Mouse (Mus musculus) kidney, embryonic 16.5 days (tissue): ENCODE measurements around the gene Pan2. TPM values are rescaled to one million over a fixed set of nuclear protein-coding genes. Genes with fewer than 3 reads are reported as not detected.
"Not testable (repeated sequence)": the region's sequence is repeated elsewhere in the genome, so short reads cannot be mapped to it uniquely, and the experiment has no call there.

Source experiments
- ATAC-seq: fragments of 200-750 bp; cut with Nextera tagmentation; 2 replicates; pipeline ENCODE4 v1.8.0; 2017; ENCODE audit warnings: moderate TSS enrichment; ENCODE audit not compliant: low FRiP score, low TSS enrichment
- H3K27ac ChIP-seq: fragments of 300-500 bp; sonication (generic); 2 replicates; pipeline ENCODE4 v1.5.1; 2014; ENCODE audit warnings: low read length
- H3K27me3 ChIP-seq: fragments of 300-500 bp; sonication (generic); 2 replicates; pipeline ENCODE4 v1.6.1; 2014; ENCODE audit warnings: low read length, control low read depth, mixed read lengths; ENCODE audit not compliant: insufficient read depth
- H3K36me3 ChIP-seq: fragments of 300-500 bp; sonication (generic); 2 replicates; pipeline ENCODE4 v1.6.1; 2014; ENCODE audit warnings: low read length, control low read depth, mixed read lengths; ENCODE audit not compliant: insufficient read depth
- H3K4me1 ChIP-seq: fragments of 300-500 bp; sonication (generic); 2 replicates; pipeline ENCODE4 v1.6.1; 2014; ENCODE audit warnings: low read length, control low read depth, mixed read lengths; ENCODE audit not compliant: insufficient read depth
- H3K4me2 ChIP-seq: fragments of 300-500 bp; sonication (generic); replicated peaks from 2 replicates; pipeline ENCODE4 v1.6.1; 2014; ENCODE audit warnings: low read depth, low read length
- H3K4me3 ChIP-seq: fragments of 300-500 bp; sonication (generic); 2 replicates; pipeline ENCODE4 v1.5.1; 2014; ENCODE audit warnings: mild to moderate bottlenecking, low read length
- H3K9ac ChIP-seq: fragments of 300-500 bp; sonication (generic); replicated peaks from 2 replicates; pipeline ENCODE4 v1.6.1; 2014; ENCODE audit warnings: low read length
- H3K9me3 ChIP-seq: fragments of 300-500 bp; sonication (generic); 2 replicates; pipeline ENCODE4 v1.6.1; 2016; ENCODE audit warnings: low read length, control low read depth
- WGBS: fragments of 180-500 bp; shearing (Covaris S2); extraction: QIAGEN DNeasy Blood & Tissue Kit; methylation state at CpG from one replicate; pipeline ENCODE4 v1.1.7; 2014; 5-methylcytosine and 5-hydroxymethylcytosine counted together
- polyA plus RNA-seq: library from polyadenylated mRNA; unstranded; fragments of >200 nt; fragmentation: Nextera tagmentation; extraction: Ambion mirVana; gene quantifications from 2 replicates; pipeline ENCODE4 v1.2.1, GENCODE M21; 2015

Pan2 gene
- polyA plus RNA-seq, 1 experiment from 2014 or later, result 42.0 TPM

DNA sequence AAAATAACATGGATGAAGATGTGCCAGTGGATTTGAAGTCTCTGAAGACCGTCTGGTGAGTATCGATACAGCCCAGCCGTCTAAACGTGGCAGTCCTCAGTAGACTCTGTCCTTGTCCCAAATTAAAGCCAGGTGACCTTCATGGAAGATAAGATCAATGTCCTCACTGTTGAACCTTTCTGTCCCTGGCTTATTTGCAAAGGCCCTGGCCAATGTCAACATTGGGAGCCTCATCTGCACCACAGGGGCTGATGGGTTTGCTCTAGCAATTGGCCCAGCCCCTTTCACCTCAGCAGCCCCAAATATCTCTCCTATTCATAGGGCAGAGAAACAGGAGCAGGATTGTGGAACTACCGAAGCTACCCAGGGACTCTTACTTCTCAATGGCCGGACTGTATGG, 34.8 kb upstream of the Pan2 start, which contains the start of gene Apof:
TSS of gene Apof (plus strand) at position 301 of the 400 bp plus-strand sequence.
- no peak for ATAC-seq
- no peak within 1 kb of the TSS for H3K27ac ChIP-seq
- H3K4me3 ChIP-seq, result no peak within 1 kb of the TSS
- H3K9ac ChIP-seq, result no peak within 1 kb of the TSS
- WGBS, result 79% methylated on average over 6 of the region's 6 CpGs
- no peaks in the 10 kb centered on the region for H3K27me3 ChIP-seq
- no peaks in the 10 kb centered on the region for H3K36me3 ChIP-seq
- H3K4me1 ChIP-seq, result no peaks in the 10 kb centered on the region
- no peaks in the 10 kb centered on the region for H3K9me3 ChIP-seq
- H3K4me2 ChIP-seq, result no peak within 1 kb of the TSS

DNA sequence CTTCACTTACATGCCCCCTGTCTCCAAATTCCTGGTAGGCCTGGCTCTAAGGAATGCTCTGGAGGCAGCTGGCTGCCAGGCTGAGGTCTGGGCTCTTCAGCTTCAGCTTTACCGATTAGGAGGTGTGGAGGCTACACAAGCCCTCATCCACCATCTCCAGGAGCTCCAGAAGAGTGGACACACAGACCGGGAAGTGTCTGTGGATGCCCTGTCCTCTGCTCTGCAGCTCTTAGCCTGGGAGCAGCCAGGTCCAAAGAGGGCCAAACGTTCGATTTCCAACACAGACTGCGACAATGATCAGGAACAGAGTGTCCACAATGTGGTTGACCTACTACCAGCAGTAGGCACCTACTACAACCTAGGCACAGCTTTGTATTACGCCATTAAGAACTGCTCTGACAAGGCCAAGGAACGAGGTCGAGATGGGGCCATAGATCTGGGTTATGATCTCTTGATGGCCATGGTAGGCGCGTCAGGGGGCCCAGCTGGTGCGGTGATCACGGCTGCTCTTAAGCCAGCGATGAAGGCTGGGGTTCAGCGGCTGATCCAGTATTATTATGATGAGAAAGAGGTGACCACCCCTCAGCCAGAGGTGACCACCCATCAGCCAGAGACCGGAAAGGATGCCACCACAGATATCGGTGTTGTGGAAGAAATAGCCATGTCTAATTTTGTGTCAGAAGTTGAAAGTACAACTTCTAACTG, 33.8 kb upstream of the Pan2 start:
- 87% methylated on average over 16 of the region's 16 CpGs for WGBS
- Histone ChIP-seq H3K36me3 (no peaks in the 10 kb centered on the region), H3K27ac (no peak overlapping the region), H3K9ac (no peak overlapping the region), H3K4me2 (no peak overlapping the region; the same call in 1 of the 2 replicates), H3K4me3 (no peak overlapping the region), H3K4me1 (no peaks in the 10 kb centered on the region), H3K27me3 (no peaks in the 10 kb centered on the region), H3K9me3 (no peaks in the 10 kb centered on the region)
- ATAC-seq, result no peak

- Histone ChIP-seq H3K9ac (peak within 1 kb of the TSS; percentile 76), H3K4me2 (peak within 1 kb of the TSS; percentile 69), H3K27me3 (no peaks in the 10 kb centered on the region), H3K36me3 (no peaks in the 10 kb centered on the region), H3K9me3 (no peaks in the 10 kb centered on the region), H3K4me1 (no peaks in the 10 kb centered on the region), H3K27ac (peak within 1 kb of the TSS; percentile 61), H3K4me3 (peak within 1 kb of the TSS; percentile 83)
- under 1% methylated on average over 43 of the region's 43 CpGs for WGBS
- ATAC-seq, result peak; percentile 99
These were observed 32.8 kb upstream of the Pan2 start, which contains the start of gene Stat2 for GRCm38 (mm10) chr10:128270287-128270841. Stat2 (plus strand) TSS chr10:128270559.

DNA sequence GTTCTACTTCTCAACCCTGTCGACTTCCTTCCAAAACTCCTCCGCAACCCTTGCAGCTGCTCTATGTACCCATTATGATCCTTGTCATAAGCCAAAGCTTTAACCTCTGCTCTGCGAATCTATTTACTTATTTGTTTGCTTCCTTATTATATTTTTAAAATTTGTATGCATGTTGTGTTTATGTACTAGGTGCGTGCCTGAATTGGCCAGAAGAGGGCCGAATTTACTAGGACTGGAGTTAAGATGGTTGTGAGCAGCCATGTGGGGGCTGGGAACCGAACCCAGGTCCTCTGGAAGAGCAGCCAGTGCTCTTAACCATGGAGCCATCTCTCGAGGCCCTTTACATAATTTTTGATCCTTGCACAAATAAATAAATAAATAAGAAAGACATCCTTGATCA, 32.3 kb upstream of the Pan2 start:
- no peak for ATAC-seq
- H3K9me3 ChIP-seq, result no peaks in the 10 kb centered on the region
- WGBS, result 43% methylated on average over 7 of the region's 7 CpGs
- H3K9ac ChIP-seq, result peak overlapping the region; percentile 76
- peak overlapping the region; percentile 61 for H3K27ac ChIP-seq
- H3K4me3 ChIP-seq, result peak overlapping the region; percentile 83
- no peaks in the 10 kb centered on the region for H3K27me3 ChIP-seq
- no peaks in the 10 kb centered on the region for H3K36me3 ChIP-seq
- H3K4me2 ChIP-seq, result peak overlapping the region; percentile 69
- no peaks in the 10 kb centered on the region for H3K4me1 ChIP-seq

DNA sequence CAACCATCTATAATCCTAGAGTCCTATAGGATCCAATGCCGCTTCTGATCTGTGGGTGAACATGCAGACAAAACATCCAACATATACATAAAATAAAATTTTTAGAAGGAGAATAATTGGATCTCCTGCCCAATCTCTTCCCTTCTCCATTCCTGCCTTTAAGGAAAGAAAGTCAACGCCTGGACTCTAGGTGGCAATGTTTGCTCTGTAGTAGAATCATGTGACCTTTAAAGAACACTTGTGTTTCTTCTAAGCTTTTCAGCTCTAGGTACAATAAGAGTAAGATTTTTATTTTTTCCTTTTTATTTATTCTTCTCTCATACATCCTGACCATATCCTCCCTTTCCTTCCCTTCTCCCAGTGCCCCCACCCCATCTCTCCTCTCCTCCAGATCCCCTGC, 31.3 kb upstream of the Pan2 start:
- H3K4me1 ChIP-seq, result no peaks in the 10 kb centered on the region
- 67% methylated on average over 2 of the region's 2 CpGs for WGBS
- no peak overlapping the region for H3K4me3 ChIP-seq
- H3K4me2 ChIP-seq, result no peak overlapping the region
- ATAC-seq, result no peak
- H3K36me3 ChIP-seq, result 0 out of 2 replicates have a peak, but pooled peaks cover 5% of the 10 kb centered on the region
- no peak overlapping the region for H3K27ac ChIP-seq
- H3K9me3 ChIP-seq, result no peaks in the 10 kb centered on the region
- H3K27me3 ChIP-seq, result no peaks in the 10 kb centered on the region
- no peak overlapping the region for H3K9ac ChIP-seq

DNA sequence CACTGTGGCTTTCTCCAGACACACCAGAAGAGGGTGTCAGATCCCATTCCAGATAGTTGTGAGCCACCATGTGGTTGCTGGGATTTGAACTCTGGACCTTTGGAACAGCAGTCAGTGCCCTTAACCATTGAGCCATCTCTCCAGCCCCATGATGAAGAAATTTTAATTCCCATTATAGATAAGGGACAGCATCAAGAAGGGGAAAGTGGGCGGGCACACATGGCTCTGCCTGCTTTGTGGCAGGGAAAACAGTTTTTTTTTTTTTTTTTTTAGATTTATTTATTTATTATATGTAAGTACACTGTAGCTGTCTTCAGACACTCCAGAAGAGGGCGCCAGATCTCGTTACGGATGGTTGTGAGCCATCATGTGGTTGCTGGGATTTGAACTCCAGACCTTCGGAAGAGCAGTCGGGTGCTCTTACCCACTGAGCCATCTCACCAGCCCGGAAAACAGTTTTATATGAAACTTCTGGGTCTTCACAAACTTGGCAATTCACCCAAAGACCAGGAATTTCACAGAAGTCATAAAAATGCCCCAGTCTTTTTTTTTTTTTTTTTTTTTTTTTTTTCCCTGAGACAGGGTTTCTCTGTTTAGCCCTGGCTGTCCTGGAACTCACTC, 30.2 kb upstream of the Pan2 start:
- not testable (repeated sequence) for H3K4me2 ChIP-seq, H3K9me3 ChIP-seq, H3K4me1 ChIP-seq, H3K4me3 ChIP-seq, ATAC-seq, H3K27ac ChIP-seq, H3K27me3 ChIP-seq, H3K9ac ChIP-seq
- 88% methylated on average over 4 of the region's 7 CpGs for WGBS
- H3K36me3 ChIP-seq, result peaks cover 12% of the 10 kb centered on the region; the same call in 1 of the 2 replicates

DNA sequence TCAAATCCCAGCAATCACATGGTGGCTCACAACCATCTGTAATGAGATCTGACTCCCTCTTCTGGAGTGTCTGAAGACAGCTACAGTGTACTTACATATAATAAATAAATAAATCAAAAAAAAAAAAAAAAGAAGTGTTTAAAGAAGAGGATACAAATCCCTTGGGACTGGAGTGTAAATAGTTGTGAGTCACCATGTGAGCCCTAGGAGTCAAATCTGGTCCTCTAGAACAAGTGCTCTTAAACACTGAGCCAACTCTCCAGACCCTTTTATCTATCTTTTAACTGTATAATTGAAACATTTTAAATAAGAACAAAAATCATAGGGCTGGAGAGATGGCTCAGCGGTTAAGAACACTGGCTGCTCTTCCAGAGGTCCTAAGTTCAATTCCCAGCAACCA, 27.8 kb upstream of the Pan2 start:
- H3K9me3 ChIP-seq, H3K4me1 ChIP-seq, ATAC-seq, H3K4me2 ChIP-seq, H3K9ac ChIP-seq, H3K27ac ChIP-seq, H3K4me3 ChIP-seq, H3K27me3 ChIP-seq: not testable (repeated sequence)
- 92% methylated on average over 1 of the region's 1 CpGs for WGBS
- peaks cover 22% of the 10 kb centered on the region for H3K36me3 ChIP-seq

DNA sequence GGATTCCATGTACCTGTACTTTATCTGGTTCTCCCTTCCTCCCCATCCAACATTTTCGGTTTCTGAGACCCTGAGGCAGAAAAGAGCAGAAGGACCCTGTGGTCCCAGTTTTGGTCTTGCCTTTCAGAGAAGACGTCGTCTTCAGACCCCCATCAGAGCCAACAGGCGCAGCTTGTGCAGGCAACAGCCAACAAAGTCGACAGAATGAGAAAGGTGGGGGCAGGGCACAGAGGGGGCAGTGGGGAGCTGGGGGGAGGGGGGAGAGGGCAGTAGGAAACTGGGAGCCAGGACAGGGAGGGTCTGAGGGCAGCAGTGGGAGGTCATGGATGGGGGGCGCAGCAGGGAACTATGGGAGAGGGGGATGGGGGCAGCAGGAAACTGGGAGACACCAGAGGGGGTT, 25.0 kb upstream of the Pan2 start:
- H3K9me3 ChIP-seq, result no peaks in the 10 kb centered on the region
- H3K4me1 ChIP-seq, result no peaks in the 10 kb centered on the region
- WGBS, result 58% methylated on average over 5 of the region's 6 CpGs
- no peak for ATAC-seq
- H3K36me3 ChIP-seq, result peaks cover 25% of the 10 kb centered on the region
- no peak overlapping the region for H3K27ac ChIP-seq
- H3K4me3 ChIP-seq, result no peak overlapping the region
- no peak overlapping the region for H3K9ac ChIP-seq
- H3K27me3 ChIP-seq, result no peaks in the 10 kb centered on the region
- no peak overlapping the region for H3K4me2 ChIP-seq

DNA sequence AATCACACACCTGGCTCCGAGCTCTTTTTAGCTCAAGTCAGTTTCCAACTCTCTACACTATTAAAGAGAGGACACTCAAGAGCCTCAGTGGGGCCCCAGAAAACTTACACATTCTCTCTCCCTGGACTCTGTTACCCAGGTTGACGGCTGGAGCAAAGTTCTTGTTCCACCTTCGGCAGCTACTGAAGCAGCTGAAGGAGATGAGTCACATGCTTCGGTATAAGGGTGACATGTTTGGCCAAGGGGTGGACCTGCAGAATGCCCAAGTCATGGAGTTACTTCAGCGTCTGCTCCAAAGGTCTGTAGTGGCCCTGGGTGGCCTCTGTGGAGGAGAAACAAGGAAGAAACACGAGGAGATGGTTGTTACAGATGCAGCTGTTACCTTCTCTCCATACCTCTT, 22.2 kb upstream of the Pan2 start:
- no peak for ATAC-seq

GRCm38 (mm10) chr10:128281682-128282081, 21.5 kb upstream of the Pan2 start:
- H3K9ac ChIP-seq, result no peak overlapping the region
- H3K4me3 ChIP-seq, result no peak overlapping the region
- no peak overlapping the region for H3K4me2 ChIP-seq
- no peaks in the 10 kb centered on the region for H3K4me1 ChIP-seq
- H3K9me3 ChIP-seq, result no peaks in the 10 kb centered on the region
- ATAC-seq, result no peak
- H3K27me3 ChIP-seq, result no peaks in the 10 kb centered on the region
- H3K27ac ChIP-seq, result no peak overlapping the region
- WGBS, result 92% methylated on average over 14 of the region's 14 CpGs
- peaks cover 37% of the 10 kb centered on the region for H3K36me3 ChIP-seq

More for the DNA sequence above, 22.2 kb upstream of the Pan2 start:
- no peak overlapping the region for H3K4me2 ChIP-seq
- no peak overlapping the region for H3K27ac ChIP-seq
- H3K27me3 ChIP-seq, result no peaks in the 10 kb centered on the region
- peaks cover 38% of the 10 kb centered on the region for H3K36me3 ChIP-seq
- no peaks in the 10 kb centered on the region for H3K9me3 ChIP-seq
- H3K4me3 ChIP-seq, result no peak overlapping the region
- H3K4me1 ChIP-seq, result no peaks in the 10 kb centered on the region
- H3K9ac ChIP-seq, result no peak overlapping the region
- WGBS, result 83% methylated on average over 6 of the region's 6 CpGs
